Mouse (Mus musculus) kidney, embryonic 16.5 days (tissue): ENCODE data around the gene Htr7. TPM values are rescaled to one million over a fixed set of nuclear protein-coding genes. Genes with fewer than 3 reads are reported as not detected.

Source experiments
- ATAC-seq: fragments of 200-750 bp; cut with Nextera tagmentation; 2 replicates; pipeline ENCODE4 v1.8.0; 2017; ENCODE audit warnings: moderate TSS enrichment; ENCODE audit not compliant: low FRiP score, low TSS enrichment
- H3K27ac ChIP-seq: fragments of 300-500 bp; sonication (generic); 2 replicates; pipeline ENCODE4 v1.5.1; 2014; ENCODE audit warnings: low read length
- H3K27me3 ChIP-seq: fragments of 300-500 bp; sonication (generic); 2 replicates; pipeline ENCODE4 v1.6.1; 2014; ENCODE audit warnings: low read length, control low read depth, mixed read lengths; ENCODE audit not compliant: insufficient read depth
- H3K36me3 ChIP-seq: fragments of 300-500 bp; sonication (generic); 2 replicates; pipeline ENCODE4 v1.6.1; 2014; ENCODE audit warnings: low read length, control low read depth, mixed read lengths; ENCODE audit not compliant: insufficient read depth
- H3K4me1 ChIP-seq: fragments of 300-500 bp; sonication (generic); 2 replicates; pipeline ENCODE4 v1.6.1; 2014; ENCODE audit warnings: low read length, control low read depth, mixed read lengths; ENCODE audit not compliant: insufficient read depth
- H3K4me2 ChIP-seq: fragments of 300-500 bp; sonication (generic); replicated peaks from 2 replicates; pipeline ENCODE4 v1.6.1; 2014; ENCODE audit warnings: low read depth, low read length
- H3K4me3 ChIP-seq: fragments of 300-500 bp; sonication (generic); 2 replicates; pipeline ENCODE4 v1.5.1; 2014; ENCODE audit warnings: mild to moderate bottlenecking, low read length
- H3K9ac ChIP-seq: fragments of 300-500 bp; sonication (generic); replicated peaks from 2 replicates; pipeline ENCODE4 v1.6.1; 2014; ENCODE audit warnings: low read length
- H3K9me3 ChIP-seq: fragments of 300-500 bp; sonication (generic); 2 replicates; pipeline ENCODE4 v1.6.1; 2016; ENCODE audit warnings: low read length, control low read depth
- WGBS: fragments of 180-500 bp; shearing (Covaris S2); extraction: QIAGEN DNeasy Blood & Tissue Kit; methylation state at CpG from one replicate; pipeline ENCODE4 v1.1.7; 2014; 5-methylcytosine and 5-hydroxymethylcytosine counted together
- polyA plus RNA-seq: library from polyadenylated mRNA; unstranded; fragments of >200 nt; fragmentation: Nextera tagmentation; extraction: Ambion mirVana; gene quantifications from 2 replicates; pipeline ENCODE4 v1.2.1, GENCODE M21; 2015

Gene Htr7
- polyA plus RNA-seq: 0.05 and 0.08 TPM in 2 replicates

DNA sequence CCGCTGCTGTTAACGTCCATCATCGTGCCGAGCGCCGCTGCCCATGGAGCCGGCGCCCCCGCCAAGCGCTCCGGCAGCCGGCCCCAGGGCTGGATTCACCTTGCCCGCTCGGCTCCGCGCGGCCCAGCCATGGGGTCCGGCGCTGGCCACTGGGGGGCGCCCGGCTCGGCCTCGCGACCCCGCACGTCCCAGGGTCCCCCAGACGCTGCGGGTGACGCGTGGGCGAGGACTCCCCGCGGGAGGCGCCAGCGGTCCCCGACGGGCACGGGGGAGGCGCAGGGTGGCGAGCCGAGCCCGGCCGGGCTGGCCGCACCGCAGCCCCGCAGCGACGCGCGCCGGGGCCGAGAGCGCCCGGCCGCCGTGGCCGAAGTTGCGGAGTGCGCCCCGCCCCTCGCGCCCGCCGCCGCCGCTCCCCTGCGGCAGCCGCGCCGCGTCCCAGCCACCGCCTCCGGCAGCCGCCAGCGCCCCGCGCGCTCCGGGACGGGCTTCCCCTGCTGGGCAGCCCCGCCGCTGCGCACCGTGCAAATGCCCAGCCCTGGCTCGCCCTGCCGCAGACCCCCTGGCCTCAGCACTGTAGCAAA is at the start of gene Htr7:
Gene Htr7, minus strand, starts transcription at position 277 of the 581 bp plus-strand sequence.
- H3K4me2 ChIP-seq: peak within 1 kb of the TSS; percentile 84
- H3K27me3 ChIP-seq: peaks cover 48% of the 10 kb centered on the region
- WGBS: under 1% methylated on average over 62 of the region's 86 CpGs

GRCm38 (mm10) chr19:36103909-36104308 is 46.6 kb upstream of the Htr7 start:
- Histone ChIP-seq H3K4me1 (no peaks in the 10 kb centered on the region), H3K9me3 (no peaks in the 10 kb centered on the region), H3K9ac (no peak overlapping the region), H3K4me2 (no peak overlapping the region), H3K27me3 (no peaks in the 10 kb centered on the region), H3K4me3 (no peak overlapping the region), H3K27ac (no peak overlapping the region), H3K36me3 (peaks cover 15% of the 10 kb centered on the region)
- ATAC-seq: no peak
- 86% methylated on average over 5 of the region's 5 CpGs for WGBS

More for the DNA sequence above, at the start of gene Htr7:
- peaks cover 6% of the 10 kb centered on the region; the same call in 1 of the 2 replicates for H3K4me1 ChIP-seq
- no peaks in the 10 kb centered on the region for H3K36me3 ChIP-seq
- H3K9ac ChIP-seq: peak within 1 kb of the TSS; percentile 36
- H3K4me3 ChIP-seq: peak within 1 kb of the TSS; percentile 57
- peak; percentile 97 for ATAC-seq
- no peak within 1 kb of the TSS for H3K27ac ChIP-seq
- no peaks in the 10 kb centered on the region for H3K9me3 ChIP-seq

- no peak for ATAC-seq
- no peak overlapping the region for H3K9ac ChIP-seq
- H3K36me3 ChIP-seq: peaks cover 27% of the 10 kb centered on the region
- H3K27me3 ChIP-seq: no peaks in the 10 kb centered on the region
- H3K4me2 ChIP-seq: no peak overlapping the region
- no peak overlapping the region for H3K27ac ChIP-seq
- H3K4me3 ChIP-seq: no peak overlapping the region
- no peaks in the 10 kb centered on the region for H3K9me3 ChIP-seq
- no peaks in the 10 kb centered on the region for H3K4me1 ChIP-seq
- WGBS: 67% methylated on average over 7 of the region's 7 CpGs
Observed at GRCm38 (mm10) chr19:36098916-36099315, 41.6 kb upstream of the Htr7 start.

GRCm38 (mm10) chr19:36098265-36098664 is 41.0 kb upstream of the Htr7 start:
- peaks cover 26% of the 10 kb centered on the region for H3K36me3 ChIP-seq
- 88% methylated on average over 1 of the region's 1 CpGs for WGBS
- H3K4me2 ChIP-seq: no peak overlapping the region
- H3K4me1 ChIP-seq: no peaks in the 10 kb centered on the region
- H3K27me3 ChIP-seq: no peaks in the 10 kb centered on the region
- no peak overlapping the region for H3K4me3 ChIP-seq
- no peak overlapping the region for H3K27ac ChIP-seq
- ATAC-seq: no peak
- no peak overlapping the region for H3K9ac ChIP-seq
- no peaks in the 10 kb centered on the region for H3K9me3 ChIP-seq

- no peak for ATAC-seq
- no peak overlapping the region for H3K4me2 ChIP-seq
- H3K27me3 ChIP-seq: no peaks in the 10 kb centered on the region
- no peak overlapping the region for H3K27ac ChIP-seq
- 92% methylated on average over 3 of the region's 3 CpGs for WGBS
- no peaks in the 10 kb centered on the region for H3K4me1 ChIP-seq
- H3K9me3 ChIP-seq: no peaks in the 10 kb centered on the region
- no peak overlapping the region for H3K4me3 ChIP-seq
- no peak overlapping the region for H3K9ac ChIP-seq
- H3K36me3 ChIP-seq: peaks cover 31% of the 10 kb centered on the region
Observed at GRCm38 (mm10) chr19:36097194-36097593, 39.9 kb upstream of the Htr7 start.

DNA sequence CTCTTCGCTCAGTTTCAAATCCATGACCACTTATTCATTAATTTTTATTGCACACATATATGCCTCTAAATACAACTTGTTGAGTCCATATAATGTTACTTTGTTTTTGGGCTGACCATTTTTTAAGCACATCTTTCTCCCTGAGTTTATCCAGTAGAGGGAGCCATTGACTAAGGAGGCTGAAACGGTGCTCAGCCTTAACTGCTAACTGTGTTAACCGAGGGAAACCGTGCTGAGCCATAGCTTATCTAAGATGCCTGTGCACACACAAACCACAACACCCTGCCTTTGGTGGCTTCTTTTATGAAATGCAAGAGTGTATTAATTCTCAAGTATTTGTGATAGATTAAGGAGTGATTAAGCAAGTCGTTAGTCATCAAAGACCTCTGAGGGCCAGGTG is 33.5 kb upstream of the Htr7 start:
- Histone ChIP-seq H3K4me2 (no peak overlapping the region), H3K36me3 (peaks cover 21% of the 10 kb centered on the region; the same call in 1 of the 2 replicates)
- WGBS: 50% methylated on average over 5 of the region's 5 CpGs

DNA sequence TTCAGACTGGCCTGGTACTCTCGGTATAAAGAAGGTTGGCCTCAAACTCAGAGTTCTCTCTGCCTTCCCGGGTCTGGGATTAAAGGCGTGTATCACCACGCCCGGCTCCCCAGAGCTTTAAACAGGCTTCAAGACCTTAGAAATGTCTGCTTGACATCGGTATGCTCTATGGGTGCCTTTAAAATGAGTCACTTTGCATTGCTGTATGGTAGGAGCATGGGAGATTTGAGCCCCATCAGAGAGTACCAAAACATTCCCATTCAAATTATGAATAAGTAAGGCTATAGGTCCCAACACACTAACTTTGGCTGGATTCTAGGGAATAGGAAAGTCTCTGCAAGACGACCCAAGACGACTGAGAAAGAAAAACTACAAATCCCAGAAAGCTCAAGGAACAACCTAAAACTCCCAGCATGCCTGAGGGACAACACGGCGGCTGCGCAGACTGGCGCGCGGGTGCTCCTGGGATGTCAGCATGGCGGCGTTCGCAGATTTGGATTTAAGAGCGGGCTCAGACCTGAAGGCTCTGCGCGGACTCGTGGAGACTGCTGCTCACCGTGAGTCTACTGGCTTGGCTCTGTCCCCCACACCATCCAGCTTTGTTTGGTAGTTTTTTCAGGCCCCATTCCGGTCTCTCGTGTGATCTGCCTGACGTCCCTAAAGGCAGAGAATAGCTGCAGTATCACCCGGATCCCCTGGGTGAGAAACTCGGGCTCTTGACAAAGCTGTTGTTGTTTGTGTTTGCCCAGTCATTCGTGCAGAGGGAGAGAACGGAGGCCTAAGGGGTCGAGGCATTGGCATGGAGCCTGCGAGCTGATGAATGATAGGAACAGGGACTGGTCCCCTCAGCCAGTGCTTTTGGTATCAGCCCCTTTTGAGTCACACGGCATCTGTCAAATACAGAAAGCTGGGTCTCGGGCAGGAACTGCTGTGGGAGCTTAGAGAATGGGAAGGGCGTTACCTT is 26.2 kb upstream of the Htr7 start, which contains the start of gene Rpp30:
Gene Rpp30, plus strand, starts transcription at position 455 of the 964 bp plus-strand sequence.
- peak within 1 kb of the TSS; percentile 90 for H3K9ac ChIP-seq
- peak within 1 kb of the TSS; percentile 92 for H3K4me3 ChIP-seq
- no peaks in the 10 kb centered on the region for H3K9me3 ChIP-seq
- H3K27me3 ChIP-seq: 0 out of 2 replicates have a peak, but pooled peaks cover 2% of the 10 kb centered on the region
- peak within 1 kb of the TSS; percentile 64; the same call in 1 of the 2 replicates for H3K27ac ChIP-seq
- peak within 1 kb of the TSS; percentile 87 for H3K4me2 ChIP-seq
- peaks cover 10% of the 10 kb centered on the region for H3K4me1 ChIP-seq
- H3K36me3 ChIP-seq: peaks cover 4% of the 10 kb centered on the region; the same call in 1 of the 2 replicates
- ATAC-seq: peak; percentile 96
- 1% methylated on average over 34 of the region's 34 CpGs for WGBS

More for the DNA sequence above, 33.5 kb upstream of the Htr7 start:
- Histone ChIP-seq H3K27me3 (no peaks in the 10 kb centered on the region), H3K4me1 (no peaks in the 10 kb centered on the region), H3K4me3 (no peak overlapping the region), H3K9ac (no peak overlapping the region), H3K27ac (no peak overlapping the region), H3K9me3 (no peaks in the 10 kb centered on the region)
- 0 out of 2 replicates have a peak, but pooled peaks have one; percentile 35 for ATAC-seq

DNA sequence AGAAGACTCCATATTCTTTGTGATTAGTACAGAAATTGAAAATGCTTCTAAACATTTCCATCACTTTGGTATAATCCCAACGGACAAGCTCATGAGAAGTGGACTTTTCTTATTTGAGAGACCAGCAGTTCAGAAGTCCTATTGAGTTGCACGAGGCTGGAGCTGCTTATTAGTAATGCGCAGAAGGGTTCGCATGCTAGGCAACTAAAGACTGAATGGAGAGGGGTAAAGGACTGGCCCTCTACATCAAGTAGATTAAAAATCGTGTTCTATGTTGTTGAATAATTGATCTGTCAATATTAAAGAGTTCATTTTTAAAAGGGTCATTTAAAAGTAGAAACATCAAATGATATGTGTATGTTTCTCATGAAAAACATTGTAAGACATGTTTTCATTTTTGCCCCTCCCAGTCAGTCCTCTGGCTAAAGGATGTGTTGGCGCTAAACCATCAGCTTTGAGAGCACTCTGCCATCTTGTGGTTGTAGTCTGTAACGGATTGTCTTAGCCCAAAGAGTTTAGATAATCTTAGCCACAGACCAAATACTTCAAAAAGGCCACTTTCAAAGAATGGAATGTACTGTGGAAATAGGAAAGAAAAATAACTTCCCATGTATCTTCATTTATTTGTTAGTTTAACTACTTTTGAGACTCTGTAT is 25.4 kb upstream of the Htr7 start:
- WGBS: 49% methylated on average over 7 of the region's 7 CpGs
- Histone ChIP-seq H3K36me3 (no peaks in the 10 kb centered on the region), H3K27me3 (0 out of 2 replicates have a peak, but pooled peaks cover 2% of the 10 kb centered on the region), H3K4me1 (peaks cover 10% of the 10 kb centered on the region), H3K4me2 (peak overlapping the region; percentile 77), H3K27ac (peak overlapping the region; percentile 64; the same call in 1 of the 2 replicates), H3K9ac (peak overlapping the region; percentile 90), H3K9me3 (no peaks in the 10 kb centered on the region), H3K4me3 (peak overlapping the region; percentile 92)
- peak; percentile 87; the same call in 1 of the 2 replicates for ATAC-seq

DNA sequence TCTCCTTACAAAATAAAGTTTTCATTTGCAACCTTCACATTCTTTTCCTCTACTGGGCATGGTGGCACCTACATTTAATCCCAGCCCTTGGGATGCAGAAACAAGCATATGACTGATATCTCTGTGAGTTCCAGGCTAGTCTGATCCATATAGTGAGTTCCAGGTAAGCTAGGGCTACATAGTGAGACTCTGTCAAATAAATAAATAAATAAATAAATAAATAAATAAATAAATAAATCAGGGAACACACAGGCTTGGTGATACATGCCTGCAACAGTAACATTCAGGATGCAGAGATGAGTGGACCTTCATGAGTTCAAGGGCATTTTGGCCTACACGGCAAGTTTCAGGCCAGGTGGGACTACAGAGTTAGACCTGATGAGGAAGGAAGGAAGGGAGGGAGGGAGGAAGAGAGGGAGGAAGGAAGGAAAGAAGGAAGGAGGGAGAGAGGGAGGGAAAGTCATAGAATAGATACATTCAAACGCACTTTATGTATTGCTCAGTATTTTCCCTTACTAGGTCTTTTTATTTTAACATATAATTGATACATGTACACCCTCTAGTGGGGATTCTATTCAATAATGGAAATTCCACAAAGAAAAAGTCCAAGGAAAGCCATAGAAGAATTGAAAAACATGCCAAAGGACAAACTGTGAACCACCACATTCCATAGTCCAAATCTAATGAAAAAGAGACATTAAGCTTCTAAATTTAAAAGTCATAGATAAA is 5.7 kb upstream of the Htr7 start:
- no peaks in the 10 kb centered on the region for H3K36me3 ChIP-seq
- peaks cover 14% of the 10 kb centered on the region for H3K27me3 ChIP-seq
- H3K27ac ChIP-seq: no peak overlapping the region
- ATAC-seq: no peak
- no peaks in the 10 kb centered on the region for H3K4me1 ChIP-seq
- H3K4me3 ChIP-seq: no peak overlapping the region
- H3K9me3 ChIP-seq: no peaks in the 10 kb centered on the region
- WGBS: 67% methylated on average over 2 of the region's 2 CpGs
- H3K4me2 ChIP-seq: no peak overlapping the region
- H3K9ac ChIP-seq: no peak overlapping the region
